Comparison of ENCODE assay signal across 28 mouse cellular contexts in the genomic region with DNA sequence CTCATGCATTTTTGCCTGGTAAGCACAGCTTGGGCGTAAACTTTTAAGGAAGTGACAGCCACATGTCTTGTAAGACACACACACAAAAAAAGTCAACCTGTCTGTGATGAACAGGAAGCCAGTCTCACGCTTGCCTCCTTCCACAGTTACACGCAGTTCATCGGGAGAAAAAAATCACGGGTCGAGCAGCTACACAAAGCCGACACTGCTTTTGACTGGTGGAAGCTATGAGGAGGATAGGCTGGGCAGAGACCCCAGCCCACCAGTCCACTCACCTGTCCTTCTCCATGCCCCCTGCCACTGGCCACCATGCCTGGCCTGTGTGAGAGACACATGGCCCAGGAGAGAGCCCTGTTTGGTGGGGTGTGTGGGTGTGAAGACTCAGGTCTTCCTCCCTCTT.
DNase-seq lines count a peak whose midpoint lies in the region; ATAC-seq and TF ChIP-seq lines count a peak whose summit lies in the region.
"Had no signal": no experiment of that assay in that cellular context is flagged by ENCODE, and none has a peak within 500 bp of the region (broad histone marks: within the 10 kb centered on the region; RNA-seq: fewer than 3 reads in every experiment).

No protein-coding gene starts in this region.

- H3K36me3 ChIP-seq in splenic B cell, adult 2 months (ENCODE audit: control insufficient read depth, insufficient read depth, low read length, poor library complexity, severe bottlenecking), result no peaks in the 10 kb centered on the region
- H3K36me3 ChIP-seq in liver, postnatal 0 days (replicated peaks; ENCODE audit: insufficient read depth, low read length), result no peaks in the 10 kb centered on the region
- no peaks in the 10 kb centered on the region for H3K36me3 ChIP-seq in kidney, embryonic 16.5 days (ENCODE audit: insufficient read depth, low read length)
- H3K36me3 ChIP-seq: embryonic facial prominence, embryonic 12.5 days; forebrain, embryonic 12.5 days; heart, embryonic 15.5 days; limb, embryonic 13.5 days; liver, embryonic 12.5 days; midbrain, embryonic 12.5 days had no signal

- 40% methylated on average over 7 of the region's 7 CpGs for WGBS in liver, postnatal 0 days (ENCODE audit: insufficient replicate concordance)
- 73% methylated on average over 7 of the region's 7 CpGs for WGBS in kidney, embryonic 16.5 days

- no peak overlapping the region for H3K4me2 ChIP-seq in liver, postnatal 0 days (ENCODE audit: low read depth, low read length)
- H3K4me2 ChIP-seq in kidney, embryonic 16.5 days (replicated peaks; ENCODE audit: low read depth, low read length), result no peak overlapping the region
- H3K4me2 ChIP-seq: embryonic facial prominence, embryonic 12.5 days; forebrain, embryonic 12.5 days; heart, embryonic 15.5 days; limb, embryonic 13.5 days; liver, embryonic 12.5 days; midbrain, embryonic 12.5 days had no signal

- DNase-seq in B cell, adult 2 months, result peak; percentile 36 to 41
- DNase-seq in splenic B cell, adult 2 months (ENCODE audit: low read depth, low spot score), result peak; percentile 51
- no peak for DNase-seq in liver, postnatal 0 days
- no peak for DNase-seq in cerebellum, postnatal 10 days
- no peak for DNase-seq in heart, postnatal 10 days
- DNase-seq: adrenal gland, postnatal 36 days; cerebellum, adult 18-20 months; cerebellum, postnatal 25 days; gastrocnemius, postnatal 36 days; kidney, adult 11 months; layer of hippocampus, postnatal 36 days; lung, adult 2 months; lung, postnatal 14 days; retina, postnatal 1 day; right cerebral cortex, postnatal 25 days had no signal

- TF ChIP-seq CTCF in liver, postnatal 0 days (IDR thresholded peaks at IDR 0.05; ENCODE audit: low read depth), result no peak

- ATAC-seq in CD4-positive, CD25-positive, alpha-beta regulatory T cell, adult 4 months, result peak; percentile 75
- peak; percentile 58 for ATAC-seq in inflammation-experienced regulatory T-cells, adult 6 months
- ATAC-seq in liver, postnatal 0 days, result no peak
- ATAC-seq in kidney, embryonic 16.5 days (ENCODE audit: low FRiP score, low TSS enrichment), result no peak
- ATAC-seq: hindbrain, postnatal 0 days; liver, embryonic 12.5 days had no signal

- no peak overlapping the region for H3K27ac ChIP-seq in liver, postnatal 0 days (ENCODE audit: low read depth)
- no peak overlapping the region for H3K27ac ChIP-seq in kidney, embryonic 16.5 days (ENCODE audit: low read length)
- H3K27ac ChIP-seq: embryonic facial prominence, embryonic 12.5 days; forebrain, embryonic 12.5 days; heart, embryonic 15.5 days; hindbrain, postnatal 0 days; kidney, postnatal 0 days; limb, embryonic 13.5 days; liver, embryonic 12.5 days; midbrain, embryonic 12.5 days; stomach, postnatal 0 days had no signal

- H3K4me1 ChIP-seq in liver, postnatal 0 days (ENCODE audit: insufficient read depth), result peaks cover 22% of the 10 kb centered on the region
- peaks cover 31% of the 10 kb centered on the region for H3K4me1 ChIP-seq in kidney, embryonic 16.5 days (ENCODE audit: insufficient read depth, low read length)

- H3K9ac ChIP-seq in liver, postnatal 0 days (replicated peaks), result no peak overlapping the region
- no peak overlapping the region for H3K9ac ChIP-seq in kidney, embryonic 16.5 days (replicated peaks; ENCODE audit: low read length)
- H3K9ac ChIP-seq: embryonic facial prominence, embryonic 12.5 days; forebrain, embryonic 12.5 days; heart, embryonic 15.5 days; limb, embryonic 13.5 days; liver, embryonic 12.5 days; midbrain, embryonic 12.5 days had no signal

- H3K9me3 ChIP-seq in liver, postnatal 0 days (ENCODE audit: low read length), result no peaks in the 10 kb centered on the region
- H3K9me3 ChIP-seq in kidney, embryonic 16.5 days (ENCODE audit: low read length), result peaks cover 8% of the 10 kb centered on the region; the same call in 1 of the 2 replicates
- H3K9me3 ChIP-seq: heart, embryonic 15.5 days; liver, embryonic 12.5 days had no signal

- no peak overlapping the region for H3K4me3 ChIP-seq in liver, postnatal 0 days (ENCODE audit: low read depth, low read length)
- no peak overlapping the region for H3K4me3 ChIP-seq in kidney, embryonic 16.5 days (ENCODE audit: low read length)
- H3K4me3 ChIP-seq: embryonic facial prominence, embryonic 12.5 days; erythroblast, embryonic 14.5 days; forebrain, embryonic 12.5 days; heart, embryonic 15.5 days; limb, embryonic 13.5 days; liver, embryonic 12.5 days; midbrain, embryonic 12.5 days had no signal

- intact Hi-C loops in heart, postnatal 10 days (cut with DNase I), result loop anchor here (5.0 kb wide), 1 partner anchor 49 kb away; no protein-coding TSS in a partner anchor

- no peak for TF ChIP-seq EP300 in liver, postnatal 0 days (IDR thresholded peaks at IDR 0.05; ENCODE audit: low read depth)

- H3K27me3 ChIP-seq in splenic B cell, adult 2 months (ENCODE audit: control insufficient read depth, insufficient read depth, low read length, poor library complexity, severe bottlenecking), result no peaks in the 10 kb centered on the region
- H3K27me3 ChIP-seq in liver, postnatal 0 days (ENCODE audit: insufficient read depth, low read length), result no peaks in the 10 kb centered on the region
- no peaks in the 10 kb centered on the region for H3K27me3 ChIP-seq in kidney, embryonic 16.5 days (ENCODE audit: insufficient read depth, low read length)
- H3K27me3 ChIP-seq: embryonic facial prominence, embryonic 12.5 days; heart, embryonic 15.5 days; limb, embryonic 13.5 days; midbrain, embryonic 12.5 days had no signal

Comparison
In these comparisons a context has a peak if more than half of its experiments do, and no peak if none do; other contexts are left out.
1. DNase-seq: peak in B cell, adult 2 months (2 of 2) and splenic B cell, adult 2 months (single experiment); none in liver, postnatal 0 days (single experiment), cerebellum, postnatal 10 days (0 of 2) and heart, postnatal 10 days (0 of 2).
2. ATAC-seq: peak in CD4-positive, CD25-positive, alpha-beta regulatory T cell, adult 4 months (single experiment) and inflammation-experienced regulatory T-cells, adult 6 months (single experiment); none in liver, postnatal 0 days (single experiment) and kidney, embryonic 16.5 days (single experiment).